Mouse (Mus musculus) Patski (cell line): Measurements from ENCODE around the gene Gse1. TPM values are rescaled to one million over a fixed set of nuclear protein-coding genes. Genes with fewer than 3 reads are reported as not detected.

ENCODE experiments used
- ATAC-seq: fragments of 100-300 bp; one replicate; pipeline ENCODE4 v1.8.0; 2021
- CTCF ChIA-PET: fragments of 350-600 bp; sonication (Branson Sonifier 250); formaldehyde crosslinking; loops from one replicate; lab custom pipeline; 2022; ENCODE audit warnings: inconsistent platforms; lab: Charles Lee
- POLR2A ChIA-PET: fragments of 350-600 bp; sonication (Branson Sonifier 250); formaldehyde crosslinking; loops from one replicate; lab custom pipeline; 2022; ENCODE audit warnings: antibody characterized with exemption, inconsistent platforms; lab: Charles Lee
- DNase-seq: peaks from one replicate; pipeline ENCODE4 v3.0.0-alpha.2; 2011; ENCODE audit warnings: low read depth, low spot score
- H3K27me3 ChIP-seq: fragments of 371-371 bp; one replicate; pipeline ENCODE4 v1.5.1; 2021
- CTCF ChIP-seq: fragments of 100-300 bp; IDR thresholded peaks from one replicate; pipeline ENCODE4 v1.5.1; 2021
- in situ Hi-C: fragments of 300-500 bp; cut with MboI; formaldehyde crosslinking; loops from 3 replicates; pipeline ENCODE4 v1.11.1; 2018; ENCODE audit warnings: low pct_unique_long_range_greater_than_20kb, mixed read lengths
- polyA plus RNA-seq: library from polyadenylated mRNA; unstranded; gene quantifications from one replicate; pipeline ENCODE4 v1.2.3, GENCODE M21; 2021

Gse1 gene
- polyA plus RNA-seq, 1 experiment from 2014 or later = 19.8 TPM

DNA sequence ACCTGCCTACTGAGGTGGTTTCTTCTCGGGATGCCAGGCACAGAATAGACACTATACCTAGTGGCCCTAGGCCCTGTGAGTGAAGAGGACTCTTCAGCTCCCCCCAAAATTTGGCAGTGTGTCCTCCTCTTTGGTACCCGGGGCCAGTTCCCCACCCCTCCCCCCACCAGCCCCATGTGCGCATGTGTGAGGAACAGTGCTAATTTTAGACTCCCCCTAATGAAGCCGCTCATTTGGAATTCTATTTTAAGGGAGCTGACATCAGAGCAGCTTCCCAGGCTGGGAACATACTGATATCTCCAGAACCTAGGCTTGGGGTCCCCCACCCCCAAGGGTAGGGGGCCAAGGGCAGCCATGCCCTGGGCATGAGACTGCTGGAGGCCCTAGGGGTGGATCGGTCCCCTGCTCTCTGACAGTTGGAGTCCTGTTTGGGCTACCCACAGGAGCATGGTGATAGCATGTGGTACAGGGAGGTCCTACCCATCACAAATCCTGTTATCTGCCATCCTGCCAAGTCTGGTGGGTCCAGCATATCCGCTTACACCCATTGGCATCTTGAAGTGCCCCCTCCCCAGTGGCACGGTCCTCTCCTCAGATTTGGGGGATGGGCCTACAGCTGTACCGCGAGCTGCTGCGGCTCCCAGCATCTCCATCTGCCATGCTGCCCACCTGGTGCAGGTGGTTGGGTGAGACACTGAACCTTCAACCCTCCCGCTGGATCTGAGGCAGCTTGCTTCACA, 322.9 kb downstream of the Gse1 start:
- DNase-seq (no peak), ATAC-seq (no peak)
- no peak for TF ChIP-seq CTCF
- no peaks in the 10 kb centered on the region for H3K27me3 ChIP-seq
- ChIA-PET CTCF (interaction anchor here (0.7 kb wide), 1 partner anchor 12 kb away, joined by 3 read pairs; no protein-coding TSS in a partner anchor), POLR2A (no interaction called here)
- in situ Hi-C loops = no loop called here

DNA sequence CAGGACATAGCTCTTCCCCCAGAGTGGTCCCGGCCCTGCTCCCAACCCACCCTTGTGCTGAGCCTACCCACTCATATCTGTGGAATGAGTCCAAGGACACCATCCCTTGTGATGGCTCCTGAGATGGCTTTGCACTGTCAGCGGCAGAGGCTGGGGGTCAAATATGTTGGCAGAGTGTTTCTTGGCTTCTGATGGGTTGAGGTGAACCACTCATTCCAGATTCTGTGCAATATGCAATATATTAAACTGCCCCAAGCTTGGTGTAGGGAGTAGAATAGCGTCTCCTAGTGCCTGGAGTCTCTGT, 323.4 kb downstream of the Gse1 start:
- CTCF ChIA-PET = no interaction called here
- POLR2A ChIA-PET = no interaction called here
- ATAC-seq (no peak), DNase-seq (no peak)
- no peak for TF ChIP-seq CTCF
- in situ Hi-C loops = no loop called here
- no peaks in the 10 kb centered on the region for H3K27me3 ChIP-seq

DNA sequence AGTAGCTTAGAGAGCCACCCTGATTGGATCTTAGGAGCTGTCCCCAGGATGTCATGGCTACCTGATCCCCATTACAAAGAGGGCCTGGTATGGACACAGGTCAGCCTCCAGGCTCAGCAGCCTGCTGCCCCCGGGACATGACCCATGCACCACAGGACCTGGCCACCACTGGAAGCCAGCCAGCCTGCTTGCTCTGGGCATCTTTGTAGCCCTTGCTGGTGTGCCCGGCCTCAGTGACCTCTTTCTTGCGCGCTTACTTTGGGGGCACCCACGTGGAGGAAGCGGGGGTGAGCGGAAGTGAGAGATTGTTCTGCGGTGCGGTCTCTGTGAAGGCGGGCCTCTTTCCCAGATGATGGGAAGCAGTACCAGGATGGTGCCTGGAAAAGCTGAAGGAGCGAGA, 324.3 kb downstream of the Gse1 start:
- POLR2A ChIA-PET = no interaction called here
- in situ Hi-C loops = no loop called here

DNA sequence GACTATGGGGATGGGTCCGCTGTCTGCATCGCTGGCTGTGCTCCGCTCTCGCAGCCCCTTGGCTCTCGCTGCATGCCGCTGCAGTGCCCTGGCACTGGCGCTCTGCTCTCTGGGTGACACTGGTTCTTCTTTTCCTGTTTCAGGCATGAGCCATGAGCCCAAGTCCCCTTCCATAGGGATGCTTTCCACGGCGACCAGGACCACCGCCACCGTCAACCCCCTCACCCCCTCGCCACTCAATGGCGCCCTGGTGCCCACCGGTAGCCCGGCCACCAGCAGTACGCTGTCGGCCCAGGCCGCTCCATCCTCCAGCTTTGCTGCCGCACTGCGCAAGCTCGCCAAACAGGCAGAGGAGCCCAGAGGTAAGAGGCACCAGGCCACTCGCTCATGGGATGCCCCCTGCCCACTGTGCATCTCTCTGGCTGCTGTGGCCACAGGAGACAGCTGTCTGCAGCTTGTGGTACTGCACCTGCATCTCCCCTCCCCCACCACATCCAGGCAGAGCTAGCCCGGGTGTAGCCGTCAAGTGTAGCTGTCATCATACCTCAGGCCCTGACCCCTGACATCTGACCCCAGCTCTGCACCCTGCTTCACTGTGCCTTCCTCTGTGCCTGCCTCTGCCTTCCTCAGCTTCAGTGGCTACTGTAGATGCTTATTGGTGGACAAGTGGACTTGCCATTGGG, 325.3 kb downstream of the Gse1 start:
- DNase-seq = no peak
- no peak for TF ChIP-seq CTCF
- CTCF ChIA-PET = no interaction called here
- in situ Hi-C loops = no loop called here
- no peak for ATAC-seq
- POLR2A ChIA-PET = no interaction called here
- no peaks in the 10 kb centered on the region for H3K27me3 ChIP-seq

More for the DNA sequence above, 324.3 kb downstream of the Gse1 start:
- CTCF ChIA-PET = no interaction called here
- DNase-seq = no peak
- no peak for TF ChIP-seq CTCF
- H3K27me3 ChIP-seq = no peaks in the 10 kb centered on the region
- no peak for ATAC-seq

DNA sequence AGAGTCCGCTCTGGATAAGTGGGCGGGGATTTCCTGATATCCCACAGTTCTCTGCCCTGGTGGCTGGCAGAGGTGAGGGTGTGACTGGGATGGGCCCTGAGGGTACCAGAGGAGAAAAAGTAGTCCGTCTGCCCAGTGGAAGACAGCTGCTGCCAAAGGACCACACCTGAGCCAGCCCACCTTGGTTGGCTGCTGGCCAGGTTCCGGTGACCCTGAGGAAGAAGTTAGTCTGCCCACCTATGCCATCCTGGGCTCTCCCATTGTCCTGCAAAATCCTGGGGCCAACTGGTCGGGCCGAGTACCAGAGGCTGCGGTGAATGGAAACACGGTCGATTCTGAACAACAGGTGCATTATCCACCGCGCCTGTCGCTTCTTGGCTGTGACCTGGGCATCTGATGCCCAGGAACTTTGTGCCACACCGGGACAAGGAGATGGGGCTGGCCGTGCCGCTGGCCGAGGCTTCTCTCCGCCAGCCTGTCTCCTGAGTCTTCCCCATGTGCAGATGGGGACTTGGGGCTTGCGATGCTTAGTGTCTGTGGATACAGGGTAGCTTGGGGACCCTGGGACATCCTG, 326.3 kb downstream of the Gse1 start:
- in situ Hi-C loops = no loop called here

DNA sequence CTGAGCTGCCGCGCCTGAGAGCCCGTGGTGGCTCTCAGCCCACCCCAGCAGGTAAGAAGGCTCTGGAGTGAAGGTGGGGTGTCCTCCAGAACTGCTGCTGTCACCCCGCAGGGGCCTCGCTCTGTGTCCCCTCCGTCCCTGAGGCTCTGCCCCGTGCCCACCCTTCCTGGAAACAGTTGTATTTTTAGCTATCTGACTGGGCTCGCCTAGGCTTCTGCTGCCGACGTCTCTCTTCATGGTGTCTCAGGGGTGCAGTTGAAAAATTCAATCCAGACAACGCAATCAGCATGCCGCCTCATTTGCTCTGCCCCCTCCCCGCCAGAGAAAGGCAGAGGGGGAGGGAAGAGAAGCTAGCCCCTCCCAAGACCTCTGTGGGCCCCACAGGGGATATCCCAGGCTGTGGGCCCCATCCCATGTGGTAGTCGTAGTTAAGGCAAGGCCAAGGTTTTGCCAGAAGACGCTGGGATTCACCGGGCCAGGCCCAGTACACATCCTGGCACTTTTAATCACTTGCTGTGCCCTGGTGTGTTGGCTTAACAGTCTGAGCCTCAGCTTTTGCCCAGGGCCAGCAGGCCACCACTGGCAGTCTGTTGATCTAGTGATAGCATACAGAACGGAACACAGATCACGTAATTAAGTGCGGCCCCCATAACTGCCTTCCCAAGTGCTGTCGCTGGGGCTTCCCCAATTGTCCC, 328.1 kb downstream of the Gse1 start:
- DNase-seq (no peak), ATAC-seq (no peak)
- in situ Hi-C loops = no loop called here
- no peak for TF ChIP-seq CTCF
- H3K27me3 ChIP-seq = no peaks in the 10 kb centered on the region
- ChIA-PET POLR2A (no interaction called here), CTCF (interaction anchor here (0.9 kb wide), 1 partner anchor 16 kb away, joined by 3 read pairs; no protein-coding TSS in a partner anchor)

More for the DNA sequence above, 326.3 kb downstream of the Gse1 start:
- no peak for DNase-seq
- ATAC-seq = no peak
- POLR2A ChIA-PET = no interaction called here
- no peaks in the 10 kb centered on the region for H3K27me3 ChIP-seq
- TF ChIP-seq CTCF = no peak
- CTCF ChIA-PET = no interaction called here

DNA sequence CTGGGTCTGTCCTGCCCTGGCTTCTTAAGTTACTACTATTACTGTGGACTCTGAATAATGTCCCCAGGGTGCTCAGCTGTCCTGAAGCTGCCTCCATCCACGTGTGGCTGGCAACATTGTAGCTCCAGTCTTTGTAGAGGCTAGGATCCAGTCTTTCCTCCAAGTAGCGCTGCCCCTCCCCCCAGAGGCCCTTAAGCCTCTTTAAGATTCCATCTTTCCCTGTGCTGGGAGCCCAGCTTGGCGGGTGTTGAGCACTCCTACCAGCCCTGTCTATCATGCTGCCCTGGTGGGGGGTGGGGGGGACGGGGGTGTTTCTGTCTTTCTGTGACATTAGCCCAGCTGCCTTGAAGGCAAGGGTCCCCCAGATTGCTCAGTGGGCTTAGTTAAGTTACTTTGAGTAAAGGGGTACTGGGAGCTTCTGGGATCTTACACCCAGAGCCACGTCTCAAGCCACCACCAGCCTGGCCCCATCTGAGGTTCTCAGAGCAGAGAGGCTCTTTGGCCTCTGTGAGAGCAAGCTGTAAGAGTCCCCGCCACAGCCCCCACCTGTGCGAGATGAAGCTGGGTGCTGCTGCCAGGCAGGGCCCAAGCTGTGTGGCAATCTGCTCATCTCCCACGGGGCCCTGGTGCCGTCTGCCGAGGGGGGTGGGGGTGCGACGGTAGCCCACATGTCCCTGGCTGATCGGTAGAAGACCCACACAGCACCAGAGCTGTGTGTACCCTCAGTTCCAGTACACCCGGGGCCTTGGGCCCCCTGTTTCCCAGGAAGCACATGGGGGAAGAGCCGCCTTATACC, 329.1 kb downstream of the Gse1 start:
- in situ Hi-C loops = no loop called here
- no peak for ATAC-seq
- no peaks in the 10 kb centered on the region for H3K27me3 ChIP-seq
- no peak for DNase-seq
- no peak for TF ChIP-seq CTCF
- ChIA-PET POLR2A (no interaction called here), CTCF (interaction anchor here (0.9 kb wide), 1 partner anchor 17 kb away, joined by 3 read pairs; no protein-coding TSS in a partner anchor)

DNA sequence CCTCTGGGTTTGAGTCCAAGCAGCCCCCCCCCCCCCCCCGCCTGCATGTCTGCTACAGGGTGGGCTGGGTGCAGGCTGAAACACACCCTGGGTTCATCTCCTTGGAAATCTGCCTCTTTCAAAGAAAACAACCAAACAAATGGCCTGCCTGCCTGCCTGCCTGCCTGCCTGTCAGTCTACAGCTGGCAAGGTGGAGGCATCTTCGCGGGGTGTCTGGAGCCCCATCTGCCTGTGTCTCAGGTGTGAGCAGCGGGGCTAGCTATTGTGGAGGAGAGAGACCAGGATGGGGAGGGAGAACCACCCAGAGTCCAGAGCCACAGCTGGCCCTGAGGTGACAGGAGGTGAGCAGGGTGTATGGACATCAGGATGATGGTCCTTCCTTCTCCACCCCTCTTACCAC, 329.9 kb downstream of the Gse1 start:
- DNase-seq (no peak), ATAC-seq (no peak)
- no peak for TF ChIP-seq CTCF
- ChIA-PET CTCF (no interaction called here), POLR2A (no interaction called here)
- in situ Hi-C loops = no loop called here
- no peaks in the 10 kb centered on the region for H3K27me3 ChIP-seq

DNA sequence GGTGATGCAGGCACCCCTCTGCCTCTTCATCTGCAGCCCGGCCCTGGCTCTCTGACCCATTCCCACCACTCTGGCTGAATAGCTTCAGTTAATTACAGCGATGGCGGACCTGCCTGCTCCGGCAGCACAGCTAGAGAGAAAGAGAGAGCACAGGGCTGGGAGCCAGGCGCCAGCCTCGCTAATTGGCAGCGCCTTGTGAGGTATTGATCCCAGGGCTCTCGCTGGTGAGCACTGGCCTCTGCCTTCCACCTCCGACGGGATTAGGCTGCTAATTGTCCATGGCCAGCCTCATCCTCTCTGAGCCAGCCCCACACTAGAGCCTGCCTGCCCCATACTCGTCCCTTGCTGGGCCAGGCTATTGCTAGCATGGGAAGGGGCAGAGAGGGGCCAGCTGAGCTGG, 331.4 kb downstream of the Gse1 start:
- DNase-seq (no peak), ATAC-seq (no peak)
- POLR2A ChIA-PET = no interaction called here
- no peaks in the 10 kb centered on the region for H3K27me3 ChIP-seq
- CTCF ChIA-PET = no interaction called here
- TF ChIP-seq CTCF = no peak
- in situ Hi-C loops = no loop called here

DNA sequence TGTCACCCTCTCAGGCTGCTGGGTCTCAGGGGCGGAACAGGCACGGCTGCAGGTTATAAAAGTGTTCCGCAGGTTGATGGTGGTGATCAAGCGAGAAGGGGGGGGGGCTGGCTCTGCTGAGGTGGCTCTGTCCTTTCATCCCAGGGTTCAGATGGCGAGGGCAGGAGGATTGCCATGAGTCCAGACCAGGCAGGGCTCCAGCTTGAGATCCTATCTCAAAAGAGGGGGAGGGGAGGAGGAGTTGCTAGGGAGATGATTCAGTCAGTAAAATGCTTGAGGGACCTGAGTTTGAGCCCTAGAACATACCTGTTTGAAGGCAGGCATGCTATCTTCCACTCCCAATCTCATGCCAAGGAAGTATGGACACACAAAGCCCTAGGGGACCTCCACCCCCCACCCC, 332.3 kb downstream of the Gse1 start:
- CTCF ChIA-PET = no interaction called here
- no peak for ATAC-seq
- POLR2A ChIA-PET = no interaction called here
- in situ Hi-C loops = no loop called here
- DNase-seq = no peak
- no peaks in the 10 kb centered on the region for H3K27me3 ChIP-seq
- no peak for TF ChIP-seq CTCF
